Mouse (Mus musculus): ENCODE measurements around the gene Slc9a1.
A peak's percentile ranks its signal among the peaks of the same experiment; 100 is the strongest.

The Slc9a1 gene

GRCm38 (mm10) chr4:133442194-133442593 lies 72.7 kb downstream of the Slc9a1 start:
- no peak for DNase-seq

GRCm38 (mm10) chr4:133443085-133443484 lies 73.6 kb downstream of the Slc9a1 start:
- DNase-seq, result no peak

GRCm38 (mm10) chr4:133445727-133446126 lies 76.2 kb downstream of the Slc9a1 start:
- no peak for DNase-seq

- DNase-seq, result no peak
These were observed 77.9 kb downstream of the Slc9a1 start for GRCm38 (mm10) chr4:133447366-133447765.

- no peak for DNase-seq
These were observed 78.5 kb downstream of the Slc9a1 start for GRCm38 (mm10) chr4:133447967-133448366.

GRCm38 (mm10) chr4:133448708-133449388 lies 79.3 kb downstream of the Slc9a1 start:
- DNase-seq, result no peak

GRCm38 (mm10) chr4:133449726-133450125 lies 80.2 kb downstream of the Slc9a1 start:
- peak; percentile 84 for DNase-seq

GRCm38 (mm10) chr4:133451536-133451935 lies 82.0 kb downstream of the Slc9a1 start:
- peak; percentile 84 for DNase-seq

GRCm38 (mm10) chr4:133452433-133452832 lies 82.9 kb downstream of the Slc9a1 start:
- DNase-seq, result no peak

- no peak for DNase-seq
These were observed 88.5 kb downstream of the Slc9a1 start for GRCm38 (mm10) chr4:133458044-133458443.

- no peak for DNase-seq
These were observed 90.5 kb downstream of the Slc9a1 start for GRCm38 (mm10) chr4:133460006-133460405.

GRCm38 (mm10) chr4:133460796-133461325 lies 91.4 kb downstream of the Slc9a1 start:
- no peak for DNase-seq

GRCm38 (mm10) chr4:133461362-133461761 lies 91.9 kb downstream of the Slc9a1 start:
- DNase-seq, result no peak

GRCm38 (mm10) chr4:133463184-133463583 lies 93.7 kb downstream of the Slc9a1 start:
- no peak for DNase-seq

- DNase-seq, result peak; percentile 85
These were observed 98.6 kb downstream of the Slc9a1 start for GRCm38 (mm10) chr4:133468080-133468479.

GRCm38 (mm10) chr4:133469122-133469521 lies 99.6 kb downstream of the Slc9a1 start:
- DNase-seq, result peak; percentile 46

GRCm38 (mm10) chr4:133471135-133471821 lies 101.8 kb downstream of the Slc9a1 start:
- no peak for DNase-seq
